Mouse (Mus musculus) testis, postnatal 10 days (tissue): ENCODE data around the gene Armc9.

Experiments used
- DNase-seq: peaks from one replicate; pipeline ENCODE4 v3.0.0; 2021; ENCODE audit warnings: low spot score

Armc9 gene

GRCm38 (mm10) chr1:86312269-86312668 is 157.7 kb downstream of the Armc9 start:
- DNase-seq, result no peak

GRCm38 (mm10) chr1:86313096-86313771 is 158.7 kb downstream of the Armc9 start:
- no peak for DNase-seq

- peak; percentile 72 for DNase-seq
These were observed 159.2 kb downstream of the Armc9 start for GRCm38 (mm10) chr1:86313772-86314125.

GRCm38 (mm10) chr1:86320822-86321413 is 166.3 kb downstream of the Armc9 start:
- no peak for DNase-seq
